Mouse (Mus musculus): ENCODE measurements around the gene Zbtb34. TPM values are rescaled to one million over a fixed set of nuclear protein-coding genes. Genes with fewer than 3 reads are reported as not detected.

Gene Zbtb34
- total RNA-seq, 2 experiments from 2014 or later, result 23.9 to 26.9 TPM

DNA sequence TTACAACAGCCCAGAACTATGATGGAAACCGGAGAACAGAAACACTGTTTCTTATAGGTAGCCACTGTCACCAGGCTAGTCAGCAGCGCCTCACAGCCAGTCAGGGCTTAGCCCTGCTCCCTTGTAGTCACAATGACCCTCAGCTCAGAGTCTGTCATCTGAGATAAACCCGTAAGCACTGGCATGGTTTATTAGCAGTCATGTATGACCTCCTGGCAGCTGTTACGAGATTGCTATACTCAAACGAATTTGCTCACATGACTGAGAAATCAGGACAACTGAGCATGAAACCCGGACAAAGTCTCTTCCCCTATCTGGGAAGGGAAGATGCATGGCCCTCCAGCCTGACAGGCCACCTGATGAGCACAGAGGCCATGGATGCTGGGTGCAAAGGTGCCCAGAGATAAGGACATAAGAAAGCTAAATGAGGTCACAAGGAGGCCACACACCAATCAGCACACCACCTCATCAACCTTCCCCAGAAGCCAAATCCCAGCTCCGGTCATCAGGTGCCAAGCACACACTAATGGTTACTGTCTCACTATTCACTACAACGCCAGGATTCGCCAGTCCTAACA is 69.9 kb downstream of the Zbtb34 start:
- no peak for DNase-seq (ENCODE audit: extremely low spot score in 1 of 2, low spot score in 2 of 2)
- intact Hi-C loops (cut with DNase I), result no loop called here

DNA sequence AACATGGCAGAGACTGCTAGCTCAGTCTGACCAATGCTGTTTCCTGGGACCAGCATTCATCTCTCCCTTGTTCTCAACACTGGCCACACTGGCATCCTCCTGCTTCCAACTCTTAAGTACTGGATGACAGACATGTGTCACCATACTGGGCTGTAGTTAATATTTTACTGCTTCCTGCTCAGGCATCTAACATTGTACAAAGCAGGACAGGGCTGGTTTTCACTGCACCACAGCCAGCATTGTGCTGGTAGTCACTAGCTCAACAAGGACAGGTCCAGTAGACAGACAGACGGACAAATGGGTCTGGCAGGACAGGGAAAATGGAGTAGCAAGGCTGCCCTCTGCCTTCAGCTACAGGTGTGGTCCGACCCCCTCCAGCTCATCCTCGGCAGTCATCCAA is 70.6 kb downstream of the Zbtb34 start:
- H3K27ac ChIP-seq, result no peak overlapping the region
- DNase-seq (ENCODE audit: extremely low spot score in 1 of 2, low spot score in 2 of 2), result no peak
- intact Hi-C loops (cut with DNase I), result no loop called here
- H3K4me3 ChIP-seq, result no peak overlapping the region
- TF ChIP-seq CTCF (IDR thresholded peaks at IDR 0.05), result no peak

More for the DNA sequence above, 69.9 kb downstream of the Zbtb34 start:
- no peak overlapping the region for H3K27ac ChIP-seq
- H3K4me3 ChIP-seq, result no peak overlapping the region
- TF ChIP-seq CTCF (IDR thresholded peaks at IDR 0.05), result no peak

DNA sequence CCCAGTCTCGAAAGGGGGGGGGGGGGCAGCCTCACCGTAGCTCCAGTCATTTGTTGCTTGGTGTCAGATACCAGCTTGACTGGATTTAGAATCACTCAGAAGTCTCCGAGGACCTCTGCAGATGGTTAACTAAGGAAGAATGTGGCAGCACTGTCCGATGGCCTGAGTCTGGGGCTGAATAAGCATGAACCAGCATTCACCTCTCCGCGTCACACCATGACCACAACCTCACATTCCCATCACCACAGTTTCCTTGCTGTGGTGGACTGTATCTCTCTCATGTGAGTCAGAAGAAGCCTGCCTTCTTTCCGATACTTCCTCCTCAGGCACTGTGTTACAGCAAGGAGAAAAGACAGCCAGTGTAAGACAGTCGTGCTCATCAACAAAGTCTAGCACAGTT is 71.9 kb downstream of the Zbtb34 start:
- H3K27ac ChIP-seq, result no peak overlapping the region
- no peak overlapping the region for H3K4me3 ChIP-seq
- no peak for DNase-seq (ENCODE audit: extremely low spot score in 1 of 2, low spot score in 2 of 2)
- intact Hi-C loops (cut with DNase I), result no loop called here
- no peak for TF ChIP-seq CTCF (IDR thresholded peaks at IDR 0.05)

DNA sequence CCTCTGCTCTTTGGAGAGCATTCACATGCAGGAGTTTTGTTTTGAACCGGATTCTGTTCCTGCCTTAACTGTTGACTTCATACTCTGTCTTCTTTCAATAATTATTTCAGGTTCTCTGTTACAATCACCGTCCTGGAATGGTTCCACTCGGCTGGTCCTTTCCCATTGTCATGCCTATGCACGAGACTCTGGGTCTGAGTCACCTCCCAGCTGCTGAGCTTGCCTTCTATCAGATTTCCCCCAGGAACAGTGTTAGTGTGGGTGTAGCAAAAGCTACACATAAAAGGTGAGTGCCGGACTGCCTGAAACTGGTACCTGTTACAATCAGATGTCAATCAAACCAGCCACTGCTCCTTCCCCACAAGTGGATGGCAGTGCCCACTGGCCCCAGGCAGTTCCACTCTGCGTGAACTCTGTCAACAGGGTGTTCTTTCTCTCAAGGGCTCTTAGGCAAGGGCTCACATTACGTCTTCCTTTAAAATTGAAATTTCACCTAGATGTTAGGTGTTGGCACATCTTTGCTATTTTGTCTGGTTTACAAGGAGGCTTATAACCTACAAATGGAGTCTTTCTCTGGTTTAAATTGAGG is 73.8 kb downstream of the Zbtb34 start:
- TF ChIP-seq CTCF (IDR thresholded peaks at IDR 0.05), result no peak
- no peak overlapping the region for H3K27ac ChIP-seq

More for the DNA sequence above, 73.8 kb downstream of the Zbtb34 start:
- no peak overlapping the region for H3K4me3 ChIP-seq
- DNase-seq (ENCODE audit: extremely low spot score in 1 of 2, low spot score in 2 of 2), result no peak
- intact Hi-C loops (cut with DNase I), result no loop called here

Small RNA genes within 50 kb of the gene (microRNA-seq; reads per million reads assigned to microRNA genes)
- gene Gm25998, result 0 reads per million in 2 experiments

Other genes with a start within 250 kb of the Zbtb34 start
- gene Angptl2, start 215.3 kb downstream of the Zbtb34 start, total RNA-seq (2021), result 1 to 10 TPM; 2.1 to 2.9 TPM
- 10 to 100 TPM; 62.8 to 70.2 TPM for gene Ralgps1, start 59.8 kb downstream of the Zbtb34 start, total RNA-seq (2021)
- 10 to 100 TPM; 27.4 to 28.4 TPM for gene Zbtb43, start 37.2 kb upstream of the Zbtb34 start, total RNA-seq (2021)
- under 1 TPM in 1 of 2 experiments, not detected in 1; 0.07 TPM for gene Lmx1b, start 209.2 kb upstream of the Zbtb34 start, total RNA-seq (2021)

Data from left cerebral cortex, adult 2 months (tissue).